Mouse (Mus musculus): Measurements from ENCODE around the gene Hps4.
A peak's percentile ranks its signal among the peaks of the same experiment; 100 is the strongest.

Hps4 gene

GRCm38 (mm10) chr5:112324637-112325545, 18.0 kb upstream of the Hps4 start:
- DNase-seq = no peak

- peak; percentile 97 for DNase-seq
Observed at GRCm38 (mm10) chr5:112325546-112326445, 17.1 kb upstream of the Hps4 start, which contains the start of gene Tfip11. Gene Tfip11 (plus strand): TSS chr5:112326358.

- no peak for DNase-seq
Observed at GRCm38 (mm10) chr5:112326446-112327009, 16.4 kb upstream of the Hps4 start.

- no peak for DNase-seq
Observed at GRCm38 (mm10) chr5:112327854-112328253, 15.0 kb upstream of the Hps4 start.

- no peak for DNase-seq
Observed at GRCm38 (mm10) chr5:112329805-112330564, 12.9 kb upstream of the Hps4 start.

- peak; percentile 48 for DNase-seq
Observed at GRCm38 (mm10) chr5:112335473-112335872, 7.4 kb upstream of the Hps4 start.

- DNase-seq = no peak
Observed at GRCm38 (mm10) chr5:112337004-112337403, 5.9 kb upstream of the Hps4 start.

- DNase-seq = no peak
Observed at GRCm38 (mm10) chr5:112339215-112339614, 3.7 kb upstream of the Hps4 start.

- DNase-seq = no peak
Observed at GRCm38 (mm10) chr5:112343205-112343595, 317 bp downstream of the Hps4 start.

- DNase-seq = peak; percentile 59
Observed at GRCm38 (mm10) chr5:112344092-112344960, 1.4 kb downstream of the Hps4 start.

- no peak for DNase-seq
Observed at GRCm38 (mm10) chr5:112346211-112346965, 3.5 kb downstream of the Hps4 start.

- DNase-seq = no peak
Observed at GRCm38 (mm10) chr5:112349169-112349568, 6.3 kb downstream of the Hps4 start.

- no peak for DNase-seq
Observed at GRCm38 (mm10) chr5:112355493-112355892, 12.6 kb downstream of the Hps4 start.

- no peak for DNase-seq
Observed at GRCm38 (mm10) chr5:112355910-112356309, 13.0 kb downstream of the Hps4 start, which contains the start of gene Gm6583. Gene Gm6583 (minus strand): TSS chr5:112356033.

- DNase-seq = no peak
Observed at GRCm38 (mm10) chr5:112356322-112356721, 13.4 kb downstream of the Hps4 start.

GRCm38 (mm10) chr5:112359520-112359919, 16.6 kb downstream of the Hps4 start:
- DNase-seq = no peak

- DNase-seq = no peak
Observed at GRCm38 (mm10) chr5:112360077-112360476, 17.2 kb downstream of the Hps4 start.

- DNase-seq = no peak
Observed at GRCm38 (mm10) chr5:112364184-112364797, 21.4 kb downstream of the Hps4 start.

- no peak for DNase-seq
Observed at GRCm38 (mm10) chr5:112366879-112367278, 24.0 kb downstream of the Hps4 start.

- DNase-seq = no peak
Observed at GRCm38 (mm10) chr5:112367338-112367737, 24.5 kb downstream of the Hps4 start.

All from right cerebral cortex, postnatal 25 days (tissue).